Mouse (Mus musculus): ENCODE results near the gene Rnf39. TPM values are rescaled to one million over a fixed set of nuclear protein-coding genes. Genes with fewer than 3 reads are reported as not detected.

The Rnf39 gene
- polyA plus RNA-seq, 1 experiment from 2014 or later, result 2.7 TPM

- no peaks in the 10 kb centered on the region for H3K4me1 ChIP-seq (ENCODE audit: control insufficient read depth, insufficient read depth, low read length)
- ATAC-seq (ENCODE audit: low read depth), result peak; percentile 60
- H3K4me2 ChIP-seq (ENCODE audit: low read depth, low read length), result no peak overlapping the region
- H3K9ac ChIP-seq (ENCODE audit: low read depth, low read length), result no peak overlapping the region
- H3K36me3 ChIP-seq (ENCODE audit: control insufficient read depth, insufficient read depth, low read length), result no peaks in the 10 kb centered on the region
- H3K27me3 ChIP-seq (replicated peaks; ENCODE audit: control insufficient read depth, insufficient read depth, low read length), result no peaks in the 10 kb centered on the region
- H3K4me3 ChIP-seq (ENCODE audit: low read depth, low read length), result no peak overlapping the region
- H3K27ac ChIP-seq (replicated peaks; ENCODE audit: low read depth, low read length), result no peak overlapping the region
- no peaks in the 10 kb centered on the region for H3K9me3 ChIP-seq (ENCODE audit: control insufficient read depth, low read length)
- DNase-seq (ENCODE audit: low spot score), result peak; percentile 84
- WGBS, result 25% methylated on average over 7 of the region's 7 CpGs
These were observed 54.5 kb downstream of the Rnf39 start for GRCm38 (mm10) chr17:36997033-36997735.

Other genes with a start within 250 kb of the Rnf39 start
- not detected in 2 replicates for gene H2-M10.5, start 170.0 kb upstream of the Rnf39 start, polyA plus RNA-seq (2014; fragmentation: Nextera tagmentation; extraction: Ambion mirVana)
- gene H2-M10.6, start 130.7 kb upstream of the Rnf39 start, polyA plus RNA-seq (2014; fragmentation: Nextera tagmentation; extraction: Ambion mirVana), result not detected in 2 replicates
- 28.5 and 31.9 TPM in 2 replicates for gene Trim26, start 105.8 kb upstream of the Rnf39 start, polyA plus RNA-seq (2014; fragmentation: Nextera tagmentation; extraction: Ambion mirVana)
- gene Trim15, start 75.7 kb upstream of the Rnf39 start, polyA plus RNA-seq (2014; fragmentation: Nextera tagmentation; extraction: Ambion mirVana), result 0.10 and 0.15 TPM in 2 replicates
- gene Trim10, start 73.3 kb upstream of the Rnf39 start, polyA plus RNA-seq (2014; fragmentation: Nextera tagmentation; extraction: Ambion mirVana), result 3.6 and 3.7 TPM in 2 replicates
- not detected in 2 replicates for gene Trim40, start 52.8 kb upstream of the Rnf39 start, polyA plus RNA-seq (2014; fragmentation: Nextera tagmentation; extraction: Ambion mirVana)
- not detected in 2 replicates for gene Trim31, start 44.8 kb upstream of the Rnf39 start, polyA plus RNA-seq (2014; fragmentation: Nextera tagmentation; extraction: Ambion mirVana)
- gene Ppp1r11, start 8.8 kb downstream of the Rnf39 start, polyA plus RNA-seq (2014; fragmentation: Nextera tagmentation; extraction: Ambion mirVana), result 125 and 130 TPM in 2 replicates
- gene Znrd1, start 15.6 kb downstream of the Rnf39 start, polyA plus RNA-seq (2014; fragmentation: Nextera tagmentation; extraction: Ambion mirVana), result 89.6 and 94.7 TPM in 2 replicates
- gene Znrd1as, start 15.7 kb downstream of the Rnf39 start, polyA plus RNA-seq (2014; fragmentation: Nextera tagmentation; extraction: Ambion mirVana), result 5.9 and 6.1 TPM in 2 replicates
- not detected in 2 replicates for gene 2410137M14Rik, start 38.3 kb downstream of the Rnf39 start, polyA plus RNA-seq (2014; fragmentation: Nextera tagmentation; extraction: Ambion mirVana)
- 0.21 and 0.22 TPM in 2 replicates for gene H2-M5, start 46.6 kb downstream of the Rnf39 start, polyA plus RNA-seq (2014; fragmentation: Nextera tagmentation; extraction: Ambion mirVana)
- gene Zfp57, start 58.2 kb downstream of the Rnf39 start, polyA plus RNA-seq (2014; fragmentation: Nextera tagmentation; extraction: Ambion mirVana), result 45.5 and 64.8 TPM in 2 replicates
- gene Mog, start 80.5 kb downstream of the Rnf39 start, polyA plus RNA-seq (2014; fragmentation: Nextera tagmentation; extraction: Ambion mirVana), result 0.12 and 0.22 TPM in 2 replicates
- gene Gabbr1, start 103.0 kb downstream of the Rnf39 start, polyA plus RNA-seq (2014; fragmentation: Nextera tagmentation; extraction: Ambion mirVana), result 8.4 and 10.2 TPM in 2 replicates
- 0.12 TPM in 1 of 2 replicates, not detected in the other for gene Olfr90, start 145.6 kb downstream of the Rnf39 start, polyA plus RNA-seq (2014; fragmentation: Nextera tagmentation; extraction: Ambion mirVana)
- 0.04 TPM in 1 of 2 replicates, not detected in the other for gene Olfr91, start 155.4 kb downstream of the Rnf39 start, polyA plus RNA-seq (2014; fragmentation: Nextera tagmentation; extraction: Ambion mirVana)
- gene Olfr92, start 177.2 kb downstream of the Rnf39 start, polyA plus RNA-seq (2014; fragmentation: Nextera tagmentation; extraction: Ambion mirVana), result not detected in 2 replicates
- not detected in 2 replicates for gene Olfr93, start 218.6 kb downstream of the Rnf39 start, polyA plus RNA-seq (2014; fragmentation: Nextera tagmentation; extraction: Ambion mirVana)